Mouse (Mus musculus) kidney, postnatal 14 days (tissue): ENCODE results near the gene Cgrrf1.

Experiments
- DNase-seq: peaks from one replicate; pipeline ENCODE4 v3.0.0; 2022; ENCODE audit warnings: mixed read lengths

Gene Cgrrf1

GRCm38 (mm10) chr14:46823996-46824395 lies 7.9 kb upstream of the Cgrrf1 start:
- peak; percentile 17 for DNase-seq

- DNase-seq = no peak
Measured at GRCm38 (mm10) chr14:46827430-46827829, 4.5 kb upstream of the Cgrrf1 start.

- DNase-seq = no peak
Measured at GRCm38 (mm10) chr14:46831295-46831694, 630 bp upstream of the Cgrrf1 start.

GRCm38 (mm10) chr14:46832354-46833272 lies 688 bp downstream of the Cgrrf1 start:
- peak; percentile 59 for DNase-seq

GRCm38 (mm10) chr14:46839326-46839725 lies 7.4 kb downstream of the Cgrrf1 start:
- no peak for DNase-seq

GRCm38 (mm10) chr14:46845706-46846105 lies 13.8 kb downstream of the Cgrrf1 start:
- no peak for DNase-seq

GRCm38 (mm10) chr14:46848063-46848590 lies 16.2 kb downstream of the Cgrrf1 start:
- no peak for DNase-seq

- DNase-seq = no peak
Measured at GRCm38 (mm10) chr14:46848736-46849135, 16.8 kb downstream of the Cgrrf1 start.

GRCm38 (mm10) chr14:46849769-46850168 lies 17.8 kb downstream of the Cgrrf1 start:
- DNase-seq = no peak

GRCm38 (mm10) chr14:46853677-46854076 lies 21.8 kb downstream of the Cgrrf1 start:
- no peak for DNase-seq

- no peak for DNase-seq
Measured at GRCm38 (mm10) chr14:46862922-46863321, 31.0 kb downstream of the Cgrrf1 start.

GRCm38 (mm10) chr14:46880935-46881334 lies 49.0 kb downstream of the Cgrrf1 start:
- DNase-seq = peak; percentile 78

- DNase-seq = peak; percentile 13
Measured at GRCm38 (mm10) chr14:46881581-46882430, 49.9 kb downstream of the Cgrrf1 start.

- DNase-seq = peak; percentile 90
Measured at GRCm38 (mm10) chr14:46882431-46883067, 50.6 kb downstream of the Cgrrf1 start, which contains the start of gene Samd4. Gene Samd4, plus strand, starts transcription at chr14:46882854.

- peak; percentile 66 for DNase-seq
Measured at GRCm38 (mm10) chr14:46883068-46883870, 51.3 kb downstream of the Cgrrf1 start.

- DNase-seq = peak; percentile 48
Measured at GRCm38 (mm10) chr14:46883871-46884441, 52.0 kb downstream of the Cgrrf1 start.

- peak; percentile 69 for DNase-seq
Measured at GRCm38 (mm10) chr14:46884701-46885428, 52.9 kb downstream of the Cgrrf1 start.

- no peak for DNase-seq
Measured at GRCm38 (mm10) chr14:46885429-46885755, 53.5 kb downstream of the Cgrrf1 start.

- DNase-seq = peak; percentile 56
Measured at GRCm38 (mm10) chr14:46885891-46886301, 54.0 kb downstream of the Cgrrf1 start.

GRCm38 (mm10) chr14:46889096-46889495 lies 57.2 kb downstream of the Cgrrf1 start:
- DNase-seq = no peak

- DNase-seq = no peak
Measured at GRCm38 (mm10) chr14:46893961-46894360, 62.0 kb downstream of the Cgrrf1 start.
